Mouse (Mus musculus): ENCODE measurements around the gene Zfp646. TPM values are rescaled to one million over a fixed set of nuclear protein-coding genes. Genes with fewer than 3 reads are reported as not detected.
"Not testable (repeated sequence)": the region's sequence is repeated elsewhere in the genome, so short reads cannot be mapped to it uniquely, and the experiment has no call there.

Zfp646 gene
- polyA plus RNA-seq (2012; rRNA removed), result 27.2 and 30.7 TPM in 2 replicates

GRCm38 (mm10) chr7:127876041-127876466 is at the start of gene Zfp646:
Gene Zfp646 (plus strand): TSS chr7:127876221.
- peak; percentile 66 to 68 for DNase-seq (ENCODE audit: low read depth in 1 of 2, low spot score in 2 of 2)
- TF ChIP-seq CTCF (IDR thresholded peaks at IDR 0.05; ENCODE audit: extremely low read depth, insufficient read depth, insufficient read length, insufficient replicate concordance), result no peak
- TF ChIP-seq POLR2A (IDR thresholded peaks at IDR 0.05; ENCODE audit: low read depth, low read length), result peak; percentile 58
- H3K27me3 ChIP-seq (ENCODE audit: control insufficient read depth, insufficient read depth, low read length), result no peaks in the 10 kb centered on the region
- under 1% methylated on average over 40 of the region's 41 CpGs for WGBS
- H3K4me1 ChIP-seq (ENCODE audit: control insufficient read depth, insufficient read depth, insufficient read length), result peaks cover 12% of the 10 kb centered on the region; the same call in 1 of the 2 replicates
- H3K4me3 ChIP-seq (ENCODE audit: extremely low read depth, insufficient read depth, insufficient read length), result peak within 1 kb of the TSS; percentile 80
- H3K36me3 ChIP-seq (ENCODE audit: control insufficient read depth, insufficient read depth, low read length), result peaks cover 23% of the 10 kb centered on the region
- peak within 1 kb of the TSS; percentile 98 for H3K27ac ChIP-seq (ENCODE audit: insufficient read depth, low read length)

- 91% methylated on average over 2 of the region's 2 CpGs for WGBS
Measured at GRCm38 (mm10) chr7:127835550-127835949, 40.5 kb upstream of the Zfp646 start.

GRCm38 (mm10) chr7:127837473-127837872 is 38.5 kb upstream of the Zfp646 start:
- H3K4me1 ChIP-seq (ENCODE audit: control insufficient read depth, insufficient read depth, insufficient read length), result peaks cover 4% of the 10 kb centered on the region; the same call in 1 of the 2 replicates
- no peak overlapping the region for H3K27ac ChIP-seq (ENCODE audit: insufficient read depth, low read length)
- TF ChIP-seq CTCF (IDR thresholded peaks at IDR 0.05; ENCODE audit: extremely low read depth, insufficient read depth, insufficient read length, insufficient replicate concordance) (no peak), POLR2A (IDR thresholded peaks at IDR 0.05; ENCODE audit: low read depth, low read length) (no peak)
- no peaks in the 10 kb centered on the region for H3K36me3 ChIP-seq (ENCODE audit: control insufficient read depth, insufficient read depth, low read length)
- H3K27me3 ChIP-seq (ENCODE audit: control insufficient read depth, insufficient read depth, low read length), result no peaks in the 10 kb centered on the region
- no peak for DNase-seq (ENCODE audit: low read depth in 1 of 2, low spot score in 2 of 2)
- H3K4me3 ChIP-seq (ENCODE audit: extremely low read depth, insufficient read depth, insufficient read length), result no peak overlapping the region
- WGBS, result 91% methylated on average over 5 of the region's 5 CpGs

More at GRCm38 (mm10) chr7:127835550-127835949, 40.5 kb upstream of the Zfp646 start:
- TF ChIP-seq POLR2A (IDR thresholded peaks at IDR 0.05; ENCODE audit: low read depth, low read length) (no peak), CTCF (IDR thresholded peaks at IDR 0.05; ENCODE audit: extremely low read depth, insufficient read depth, insufficient read length, insufficient replicate concordance) (no peak)
- no peak overlapping the region for H3K4me3 ChIP-seq (ENCODE audit: extremely low read depth, insufficient read depth, insufficient read length)
- H3K27me3 ChIP-seq (ENCODE audit: control insufficient read depth, insufficient read depth, low read length), result no peaks in the 10 kb centered on the region
- H3K36me3 ChIP-seq (ENCODE audit: control insufficient read depth, insufficient read depth, low read length), result no peaks in the 10 kb centered on the region
- no peak for DNase-seq (ENCODE audit: low read depth in 1 of 2, low spot score in 2 of 2)
- no peaks in the 10 kb centered on the region for H3K4me1 ChIP-seq (ENCODE audit: control insufficient read depth, insufficient read depth, insufficient read length)
- no peak overlapping the region for H3K27ac ChIP-seq (ENCODE audit: insufficient read depth, low read length)

DNA sequence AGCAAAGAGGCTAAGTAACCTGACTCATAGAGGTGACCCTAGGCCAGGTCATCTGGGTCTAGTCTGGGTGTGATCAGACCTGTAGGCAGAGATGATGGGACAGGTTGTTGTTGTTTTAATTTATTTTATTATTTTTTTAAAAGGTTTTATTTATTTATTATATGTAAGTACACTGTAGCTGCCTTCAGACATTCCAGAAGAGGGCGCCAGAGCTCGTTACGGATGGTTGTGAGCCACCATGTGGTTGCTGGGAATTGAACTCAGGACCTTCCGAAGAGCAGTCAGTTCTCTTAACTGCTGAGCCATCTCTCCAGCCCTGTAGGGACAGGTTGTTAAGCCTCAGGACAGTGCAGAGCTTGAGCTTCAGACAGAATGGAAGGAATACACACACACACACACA is 38.1 kb upstream of the Zfp646 start:
- H3K4me3 ChIP-seq (ENCODE audit: extremely low read depth, insufficient read depth, insufficient read length); DNase-seq (ENCODE audit: low read depth in 1 of 2, low spot score in 2 of 2); H3K36me3 ChIP-seq (ENCODE audit: control insufficient read depth, insufficient read depth, low read length); H3K4me1 ChIP-seq (ENCODE audit: control insufficient read depth, insufficient read depth, insufficient read length); H3K27me3 ChIP-seq (ENCODE audit: control insufficient read depth, insufficient read depth, low read length); H3K27ac ChIP-seq (ENCODE audit: insufficient read depth, low read length): not testable (repeated sequence)
- 95% methylated on average over 4 of the region's 4 CpGs for WGBS

GRCm38 (mm10) chr7:127840031-127840430 is 36.0 kb upstream of the Zfp646 start:
- H3K4me1 ChIP-seq (ENCODE audit: control insufficient read depth, insufficient read depth, insufficient read length); H3K36me3 ChIP-seq (ENCODE audit: control insufficient read depth, insufficient read depth, low read length); H3K4me3 ChIP-seq (ENCODE audit: extremely low read depth, insufficient read depth, insufficient read length); H3K27ac ChIP-seq (ENCODE audit: insufficient read depth, low read length); DNase-seq (ENCODE audit: low read depth in 1 of 2, low spot score in 2 of 2); H3K27me3 ChIP-seq (ENCODE audit: control insufficient read depth, insufficient read depth, low read length): not testable (repeated sequence)
- WGBS, result 96% methylated on average over 2 of the region's 2 CpGs

- peak; percentile 21 to 39 for DNase-seq (ENCODE audit: low read depth in 1 of 2, low spot score in 2 of 2)
- under 1% methylated on average over 15 of the region's 15 CpGs for WGBS
- H3K27ac ChIP-seq (ENCODE audit: insufficient read depth, low read length), result peak overlapping the region; percentile 92
- H3K4me3 ChIP-seq (ENCODE audit: extremely low read depth, insufficient read depth, insufficient read length), result peak overlapping the region; percentile 80
- H3K27me3 ChIP-seq (ENCODE audit: control insufficient read depth, insufficient read depth, low read length), result no peaks in the 10 kb centered on the region
- TF ChIP-seq POLR2A (IDR thresholded peaks at IDR 0.05; ENCODE audit: low read depth, low read length) (no peak), CTCF (IDR thresholded peaks at IDR 0.05; ENCODE audit: extremely low read depth, insufficient read depth, insufficient read length, insufficient replicate concordance) (no peak)
- peaks cover 3% of the 10 kb centered on the region; the same call in 1 of the 2 replicates for H3K36me3 ChIP-seq (ENCODE audit: control insufficient read depth, insufficient read depth, low read length)
- peaks cover 7% of the 10 kb centered on the region; the same call in 1 of the 2 replicates for H3K4me1 ChIP-seq (ENCODE audit: control insufficient read depth, insufficient read depth, insufficient read length)
Measured at GRCm38 (mm10) chr7:127840886-127841285, 35.1 kb upstream of the Zfp646 start.

- H3K27ac ChIP-seq (ENCODE audit: insufficient read depth, low read length), result peak overlapping the region; percentile 92
- TF ChIP-seq POLR2A (IDR thresholded peaks at IDR 0.05; ENCODE audit: low read depth, low read length), result peak; percentile 55
- TF ChIP-seq CTCF (IDR thresholded peaks at IDR 0.05; ENCODE audit: extremely low read depth, insufficient read depth, insufficient read length, insufficient replicate concordance), result no peak
- WGBS, result 1% methylated on average over 46 of the region's 46 CpGs
- H3K27me3 ChIP-seq (ENCODE audit: control insufficient read depth, insufficient read depth, low read length), result no peaks in the 10 kb centered on the region
- peaks cover 4% of the 10 kb centered on the region for H3K36me3 ChIP-seq (ENCODE audit: control insufficient read depth, insufficient read depth, low read length)
- peaks cover 7% of the 10 kb centered on the region; the same call in 1 of the 2 replicates for H3K4me1 ChIP-seq (ENCODE audit: control insufficient read depth, insufficient read depth, insufficient read length)
- peak; percentile 85 to 89 for DNase-seq (ENCODE audit: low read depth in 1 of 2, low spot score in 2 of 2)
- H3K4me3 ChIP-seq (ENCODE audit: extremely low read depth, insufficient read depth, insufficient read length), result peak overlapping the region; percentile 80
Measured at GRCm38 (mm10) chr7:127841340-127842000, 34.6 kb upstream of the Zfp646 start.

Measured in spleen, adult 2 months (tissue).